Mouse (Mus musculus) layer of hippocampus, postnatal 10 days (tissue): ENCODE measurements around the gene Sypl. TPM values are rescaled to one million over a fixed set of nuclear protein-coding genes. Genes with fewer than 3 reads are reported as not detected.
A peak's percentile ranks its signal among the peaks of the same experiment; 100 is the strongest.

Experiments
- DNase-seq, 2 experiments: peaks; one replicate each; pipeline ENCODE4 v3.0.0; 2021; ENCODE audit warnings: low spot score in 2 of 2
- long read RNA-seq: library from polyadenylated mRNA; stranded (forward); transcript quantifications from one replicate; pipeline ENCODE4 v2.0.0, GENCODE M21; 2023
- total RNA-seq, 2 experiments: library from RNA; stranded (reverse); gene quantifications; 2 replicates each; pipeline ENCODE4 v1.2.3; 2021

The Sypl gene
- total RNA-seq: 10 to 100 TPM; 35.6 to 35.7 TPM
- long read RNA-seq, full-length matches to known transcripts: 39 of 58 reads
- long read RNA-seq, partial matches to known transcripts: 14 of 58 reads
- long read RNA-seq, other reads (novel, unspliced or antisense): 5 of 58 reads

DNA sequence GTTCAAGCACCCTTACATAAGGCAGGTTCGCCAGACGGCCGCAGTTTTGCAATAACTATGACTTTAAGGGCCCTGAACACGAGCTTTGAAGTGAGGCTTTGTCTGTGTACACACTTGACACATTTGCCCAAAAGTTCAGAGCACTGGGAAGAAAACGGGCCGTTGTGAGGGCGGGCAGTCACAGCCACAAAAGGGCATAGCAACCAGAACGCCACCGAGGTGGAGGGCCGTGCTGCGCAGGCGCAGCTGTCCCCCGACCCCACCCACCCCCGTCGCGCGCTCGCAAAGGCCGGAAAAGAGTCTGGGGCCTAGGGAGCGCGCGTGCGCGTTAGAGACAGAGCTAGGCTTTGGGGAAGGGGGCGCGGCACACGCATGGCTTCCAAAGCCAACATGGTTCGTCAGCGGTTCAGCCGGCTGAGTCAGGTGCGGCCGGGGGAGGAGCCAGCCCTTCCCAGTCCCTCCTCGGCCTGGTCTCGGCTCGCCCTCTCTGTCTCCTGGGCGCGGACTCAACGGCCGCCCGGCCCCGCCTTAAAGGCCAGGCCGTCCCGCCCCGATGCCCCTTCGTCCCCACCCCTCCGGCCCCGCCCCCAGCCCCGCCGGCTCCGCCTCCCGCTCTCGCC, at the start of gene Sypl:
Gene Sypl (plus strand): TSS at position 296 of the 620 bp plus-strand sequence.
- DNase-seq: peak; percentile 93 to 95

DNA sequence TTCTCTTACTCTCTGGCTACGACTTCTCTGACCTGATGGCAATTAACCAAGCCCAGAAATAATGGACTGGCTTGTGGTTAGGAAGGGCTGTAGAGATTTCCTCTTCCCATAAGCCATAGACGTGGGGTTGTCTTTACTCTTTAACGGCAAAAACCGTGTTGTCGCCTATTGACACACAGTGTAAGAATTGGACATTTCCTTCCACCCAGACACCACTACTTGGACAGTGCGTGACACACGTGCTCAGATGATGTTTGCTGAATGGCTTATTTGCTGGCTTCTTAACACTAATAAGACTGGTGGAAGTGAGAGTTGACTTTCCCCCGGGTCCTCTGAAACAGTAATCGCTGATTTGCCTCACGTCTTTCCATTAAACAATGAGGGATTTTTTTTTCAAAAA, 44.0 kb upstream of the Sypl start:
- DNase-seq: no peak

DNA sequence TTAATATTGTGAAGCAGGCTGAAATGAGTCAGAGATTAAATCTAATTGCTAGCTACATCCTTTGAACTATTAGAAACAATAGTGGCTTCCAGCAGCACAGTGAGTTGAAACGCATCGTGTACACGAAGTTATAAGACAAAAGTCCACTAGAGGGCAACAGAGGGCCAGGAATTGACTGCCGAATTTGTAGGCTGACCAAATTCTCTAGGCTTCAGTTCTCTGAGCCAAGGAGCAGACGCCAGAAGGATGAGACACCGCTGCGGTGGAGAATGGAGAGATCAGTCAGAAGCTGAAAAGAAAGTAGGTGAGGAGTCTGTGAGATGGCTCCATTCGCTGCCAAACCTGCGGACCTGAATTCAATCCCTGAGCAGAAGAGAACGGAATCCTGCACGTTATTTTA, 43.6 kb upstream of the Sypl start:
- DNase-seq: peak; percentile 54 to 67

DNA sequence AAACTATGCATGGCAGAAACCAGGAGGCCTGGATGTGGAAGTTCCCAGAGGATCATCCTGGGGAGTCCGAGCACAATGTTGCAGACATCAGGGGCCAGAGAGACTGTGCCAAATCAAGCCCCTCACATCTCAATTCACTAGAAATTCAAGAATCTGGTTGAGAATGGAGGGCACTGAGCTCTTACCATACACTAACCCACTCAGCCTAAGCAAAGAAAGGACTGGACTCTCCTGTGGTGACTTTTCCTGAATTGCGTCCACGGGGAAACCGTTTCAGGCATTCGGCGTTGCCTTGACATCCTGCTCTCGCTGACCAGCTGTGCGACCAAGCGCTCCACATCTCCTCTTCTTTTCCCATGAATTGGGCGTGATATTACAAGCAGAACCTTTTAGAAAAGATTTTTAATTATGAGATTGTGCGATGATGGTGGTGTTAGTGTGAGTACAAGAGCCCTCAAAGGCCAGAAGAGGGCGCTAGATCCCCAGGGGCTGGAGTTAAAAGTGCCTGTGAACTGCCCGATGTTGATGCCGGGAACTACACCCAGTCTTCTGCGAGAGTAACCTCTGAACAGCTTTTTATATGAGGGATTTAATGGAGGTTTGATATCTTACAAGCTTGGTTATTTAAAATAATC, 43.0 kb upstream of the Sypl start:
- DNase-seq: peak in 1 of 2 experiments; percentile 50

DNA sequence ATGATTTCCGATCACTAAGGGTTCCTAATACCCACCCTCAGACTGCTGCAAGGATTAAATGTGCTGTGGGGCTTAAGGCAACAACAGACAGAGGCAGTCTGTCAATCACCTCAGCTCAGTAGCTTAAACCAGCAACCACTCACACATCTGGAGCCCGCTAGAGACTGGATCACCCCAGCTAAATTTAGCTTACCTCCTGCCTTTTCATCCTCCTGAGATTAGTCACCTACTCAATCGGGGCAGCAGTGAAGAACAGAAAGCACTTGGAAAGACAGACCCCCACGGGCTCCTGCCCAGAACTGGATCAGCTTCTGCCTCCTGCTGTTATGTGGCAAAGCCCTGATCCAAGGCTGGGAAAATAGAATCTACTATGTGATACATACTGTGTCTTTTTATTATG, 42.1 kb upstream of the Sypl start:
- no peak for DNase-seq

DNA sequence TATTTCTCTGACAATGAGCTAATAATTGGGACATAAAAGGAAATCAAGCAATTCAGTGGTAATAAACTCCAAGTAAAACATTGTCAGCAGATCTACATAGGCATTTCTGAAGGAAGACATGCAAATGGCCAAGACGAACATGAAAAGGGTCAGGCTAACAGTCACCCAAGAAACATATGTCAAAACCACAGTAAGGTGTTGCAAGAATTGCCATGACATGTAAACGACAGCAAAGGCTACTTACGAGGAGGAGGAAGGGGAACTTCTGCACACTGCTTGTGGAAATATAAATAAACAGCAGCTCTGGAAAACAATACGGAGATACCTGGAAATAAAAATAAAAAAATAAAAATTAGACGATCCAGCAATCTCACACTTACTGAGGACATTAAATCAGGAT, 40.9 kb upstream of the Sypl start:
- no peak for DNase-seq

DNA sequence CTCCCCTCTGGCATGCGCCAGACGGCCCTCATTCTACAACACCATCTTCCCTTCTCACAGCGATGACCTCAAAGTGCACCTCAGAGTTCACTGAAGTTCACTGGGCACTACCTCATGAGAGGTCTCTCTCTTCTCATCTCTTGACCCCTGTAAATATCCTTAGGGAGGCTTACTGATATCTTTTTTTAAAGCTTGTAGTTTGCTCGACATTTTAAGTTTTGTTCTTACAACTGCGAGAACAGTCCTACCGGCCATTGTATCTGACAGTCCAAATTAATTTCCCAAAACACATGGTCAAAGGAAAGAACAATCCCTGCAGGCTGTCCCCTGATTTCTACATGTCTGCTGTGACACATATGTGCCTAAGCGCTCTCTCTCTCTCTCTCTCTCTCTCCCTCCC, 35.0 kb upstream of the Sypl start:
- DNase-seq: no peak

DNA sequence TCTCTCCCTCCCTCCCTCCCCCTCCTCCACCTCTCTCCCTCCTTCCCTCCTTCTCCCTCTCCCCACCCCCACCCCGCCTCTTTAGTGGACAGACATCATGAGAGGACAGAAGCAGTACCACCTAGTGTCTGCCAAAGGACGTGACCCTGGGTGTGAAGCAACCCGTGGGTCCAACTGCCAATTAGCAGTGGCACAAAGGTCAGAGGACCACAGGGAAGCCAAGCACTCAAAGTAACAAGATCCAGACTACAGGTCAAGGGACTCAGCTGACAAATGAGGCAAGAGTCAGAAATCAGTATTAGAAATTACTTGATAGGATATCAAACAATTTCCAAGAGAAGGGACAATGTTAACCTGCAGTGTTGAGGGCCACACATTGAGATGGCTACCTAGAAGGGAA, 34.6 kb upstream of the Sypl start:
- DNase-seq: no peak

DNA sequence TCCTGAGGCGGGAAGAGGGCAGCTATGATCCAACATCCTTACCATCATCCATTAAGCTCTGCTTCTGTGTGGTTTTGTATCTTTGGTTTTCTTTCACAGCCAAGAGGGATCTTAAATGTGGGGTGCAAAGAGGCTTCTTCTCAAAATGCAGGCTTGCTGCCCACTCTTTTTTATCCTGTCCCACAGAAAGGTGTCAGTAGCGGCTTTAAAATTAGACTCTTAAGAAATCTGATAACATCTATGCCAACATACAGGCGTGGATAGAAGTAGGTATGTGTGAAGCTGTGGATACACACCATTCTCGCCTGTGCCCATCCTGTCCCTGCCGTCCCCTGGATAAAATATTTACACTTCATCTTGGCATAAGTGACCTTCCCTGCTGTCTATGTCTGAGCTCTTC, 34.2 kb upstream of the Sypl start:
- DNase-seq: no peak

DNA sequence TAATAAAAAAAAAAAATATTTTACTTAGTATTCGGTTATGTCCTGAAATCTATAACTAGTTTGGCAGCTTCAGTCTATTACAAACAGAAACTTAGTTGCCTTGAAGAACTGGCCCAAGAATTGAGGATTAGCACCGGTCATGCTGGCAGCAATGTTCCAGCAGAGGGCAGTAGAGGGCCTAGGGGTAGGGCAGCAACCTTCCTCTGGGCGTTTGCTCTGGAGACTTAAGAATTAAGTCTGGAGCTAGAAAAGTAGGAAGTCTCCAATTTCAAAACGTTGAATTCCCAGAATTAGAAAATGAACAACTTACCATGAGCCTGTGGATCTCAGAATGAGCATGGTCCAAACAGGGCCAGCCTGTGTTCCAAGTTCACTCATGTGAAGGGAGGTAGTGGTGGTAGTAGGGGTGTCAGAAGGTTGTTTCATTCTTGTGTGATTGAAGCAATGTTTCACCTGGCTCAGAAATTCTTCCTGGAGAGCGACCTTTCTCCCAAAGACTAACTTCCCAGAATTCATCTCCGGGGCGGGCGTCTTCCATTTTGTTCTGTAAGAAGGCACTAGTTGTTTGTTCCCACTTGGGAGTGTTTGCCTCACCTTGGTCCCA, 33.4 kb upstream of the Sypl start:
- DNase-seq: peak; percentile 56 to 66

DNA sequence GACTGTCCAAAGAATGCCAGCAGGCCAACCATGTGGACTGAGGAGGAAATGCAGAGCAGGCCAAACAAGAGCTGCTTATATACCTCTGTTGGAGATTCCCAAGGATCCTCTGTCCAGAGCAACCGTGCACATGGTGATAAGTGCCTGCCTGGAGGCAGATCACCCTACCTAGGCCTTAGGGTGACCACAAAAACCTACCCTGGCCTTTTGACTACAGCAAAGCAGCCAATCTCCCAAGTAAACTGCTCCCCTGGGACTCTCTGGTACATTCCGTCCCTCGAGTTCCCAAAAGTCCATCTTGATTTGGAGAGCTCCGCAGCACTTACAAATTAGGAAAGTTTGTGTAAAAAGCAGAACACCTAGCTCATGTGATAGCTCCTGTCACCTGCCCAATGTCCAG, 32.6 kb upstream of the Sypl start:
- DNase-seq: no peak

DNA sequence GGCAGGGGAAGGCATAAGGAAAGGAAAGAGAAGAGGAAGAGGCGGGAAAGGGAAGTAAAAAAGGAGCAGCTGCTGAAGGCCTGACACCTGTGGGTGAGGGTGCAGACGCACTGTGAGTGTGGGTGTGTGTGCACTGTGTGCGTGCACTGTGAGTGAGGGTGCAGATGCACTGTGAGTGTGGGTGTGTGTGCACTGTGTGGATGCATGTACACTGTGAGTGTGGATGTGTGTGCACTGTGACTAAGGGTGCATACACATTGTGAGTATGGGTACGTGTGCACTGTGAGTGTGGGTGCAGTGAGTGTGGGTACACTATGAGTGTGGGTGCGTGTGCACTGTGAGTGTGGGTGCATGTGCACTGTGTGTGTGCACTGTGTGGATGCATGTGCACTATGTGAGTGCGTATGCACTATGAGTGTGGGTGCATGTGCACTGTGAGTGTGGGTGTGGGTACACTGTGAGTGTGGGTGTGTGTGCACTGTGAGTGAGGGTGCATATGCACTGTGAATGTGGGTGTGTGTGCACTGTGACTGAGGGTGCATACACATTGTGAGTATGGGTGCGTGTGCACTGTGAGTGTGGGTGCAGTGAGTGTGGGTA, 32.1 kb upstream of the Sypl start:
- DNase-seq: no peak

DNA sequence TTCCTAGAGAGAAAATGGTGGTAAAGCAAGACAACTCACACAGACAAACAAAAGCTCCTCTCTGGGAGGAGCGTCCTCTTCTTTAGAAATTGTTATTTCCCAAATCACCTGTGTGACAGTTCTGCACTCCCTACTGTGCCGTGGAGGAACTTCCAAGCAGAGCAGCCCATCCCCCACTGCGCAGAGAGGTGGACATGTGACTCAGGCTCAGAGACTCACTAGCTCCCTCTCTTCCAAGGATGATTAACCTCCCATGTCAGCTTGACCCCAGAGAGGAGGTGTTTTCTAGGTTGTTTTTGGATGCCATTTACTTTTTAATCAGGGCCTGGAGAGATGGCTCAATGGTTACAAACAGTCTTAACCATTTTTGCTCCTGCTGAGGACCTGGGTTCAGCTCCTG, 29.4 kb upstream of the Sypl start:
- DNase-seq: no peak

DNA sequence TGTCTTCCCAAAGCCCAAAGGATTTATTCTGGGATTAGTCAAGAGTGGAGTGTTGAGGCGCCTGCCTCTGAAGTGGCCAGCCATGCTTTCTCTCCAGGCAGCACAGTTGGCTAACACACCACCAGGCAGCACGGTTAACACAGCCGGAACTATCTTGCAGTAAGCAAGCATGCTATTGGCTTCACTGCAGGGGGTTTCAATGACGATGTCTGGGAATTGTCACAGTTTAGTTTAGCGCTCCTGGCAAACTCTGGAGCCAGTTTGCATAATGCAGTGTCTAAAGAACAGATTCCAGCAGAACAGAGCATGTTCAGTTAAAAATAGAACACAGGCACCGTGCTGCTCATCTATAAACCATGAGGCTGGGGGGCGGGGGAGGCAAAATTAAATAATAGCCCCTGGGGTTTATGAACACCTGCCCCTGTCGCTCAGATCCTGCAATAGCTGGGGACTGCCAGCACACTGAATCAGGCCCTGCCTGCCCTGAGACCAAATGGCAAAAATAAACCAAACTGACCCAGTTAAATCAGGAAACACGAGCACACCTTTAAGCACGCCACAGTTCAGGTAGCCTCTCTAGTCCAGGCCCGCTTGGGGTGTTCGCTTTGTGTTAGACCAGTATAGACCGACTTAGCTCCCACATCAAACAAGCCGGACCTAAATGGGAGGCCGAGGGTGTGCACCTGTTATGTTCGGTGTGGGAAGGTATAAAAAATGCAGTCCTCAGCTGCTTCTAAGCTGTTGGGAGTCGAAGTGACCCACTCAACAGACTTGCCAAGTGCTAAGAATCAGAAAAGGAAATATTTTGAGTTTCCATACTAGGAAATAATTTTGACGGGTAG, 27.1 kb upstream of the Sypl start:
- peak in 1 of 2 experiments; percentile 59 for DNase-seq

DNA sequence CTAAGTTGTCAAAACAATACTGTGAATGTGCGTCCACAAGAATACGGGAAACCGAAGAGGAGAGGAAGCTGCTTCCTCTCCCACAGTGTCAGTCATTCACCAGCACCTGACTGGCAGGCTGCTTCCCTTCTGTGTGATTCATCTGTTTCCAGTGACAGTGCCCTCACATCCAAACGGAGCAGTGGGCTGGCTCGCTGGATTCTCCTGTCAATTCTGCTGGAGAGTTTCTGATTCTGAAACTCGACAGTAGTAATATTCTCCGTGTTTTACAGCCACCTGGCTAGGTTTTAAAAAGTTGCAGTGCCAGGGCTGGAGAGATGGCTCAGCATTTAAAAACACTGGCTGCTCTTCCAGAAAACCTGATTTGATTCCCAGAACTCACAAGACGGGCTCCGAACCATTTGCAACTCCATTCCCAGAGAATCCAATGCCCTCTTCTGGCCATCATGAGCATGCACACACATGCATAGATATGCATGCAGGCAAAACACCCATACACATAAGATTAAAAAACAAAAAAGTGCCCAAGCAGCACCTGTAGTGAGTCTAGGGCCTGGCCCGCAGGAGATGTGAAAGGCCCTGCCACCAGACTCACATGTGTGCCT, 26.4 kb upstream of the Sypl start:
- peak in 1 of 2 experiments; percentile 53 for DNase-seq

DNA sequence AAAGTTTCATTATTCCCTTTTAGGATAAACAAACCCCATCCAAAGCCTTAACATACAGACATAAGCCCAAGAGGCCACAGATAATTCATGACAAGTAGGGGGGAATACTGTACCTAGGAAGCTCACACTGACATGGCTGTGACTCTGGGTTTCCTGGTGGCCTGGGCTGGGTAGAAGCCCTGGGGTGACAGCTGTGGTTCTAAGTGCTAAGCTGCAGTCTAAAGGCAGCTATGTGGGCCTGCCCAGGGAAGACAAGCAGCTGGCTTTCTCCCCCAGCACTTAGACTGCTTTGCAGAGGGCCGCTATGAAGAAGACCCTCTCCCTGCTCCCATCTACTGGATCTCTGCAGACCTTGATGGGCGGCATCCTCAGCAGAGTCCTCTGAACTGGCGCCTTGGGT, 25.5 kb upstream of the Sypl start:
- no peak for DNase-seq

DNA sequence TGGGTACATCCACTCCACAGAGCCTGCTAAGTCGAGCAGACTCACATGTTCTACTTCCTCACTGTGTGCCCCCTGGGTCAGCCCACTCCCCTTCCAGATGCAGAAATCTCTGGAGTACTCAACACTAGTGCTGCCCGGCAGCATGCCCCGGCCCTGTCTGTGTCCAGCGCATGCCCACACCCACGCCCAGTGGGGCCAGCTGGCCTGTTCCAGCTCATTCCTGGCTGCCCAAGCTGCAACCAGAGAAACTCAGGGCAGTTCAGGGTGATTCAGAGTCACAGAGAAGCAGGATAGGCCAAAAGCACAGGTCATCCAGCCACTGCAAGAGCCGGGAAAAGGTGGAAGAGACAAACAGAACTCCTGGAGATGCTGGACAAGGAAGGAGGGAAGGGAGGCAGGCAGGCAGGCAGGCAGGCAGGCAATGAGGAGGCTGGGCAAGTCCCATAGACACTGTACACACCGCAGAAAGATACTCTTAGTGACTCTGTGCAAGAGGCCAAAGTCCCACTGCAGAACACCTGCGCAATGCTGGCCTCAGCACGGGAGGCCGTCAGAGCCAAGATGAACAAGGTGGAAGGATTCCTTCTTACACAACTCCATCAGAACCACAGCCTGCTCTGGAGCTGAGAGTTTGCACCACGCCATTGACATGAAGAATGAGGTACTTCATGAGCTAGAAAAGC, 23.7 kb upstream of the Sypl start:
- DNase-seq: no peak

DNA sequence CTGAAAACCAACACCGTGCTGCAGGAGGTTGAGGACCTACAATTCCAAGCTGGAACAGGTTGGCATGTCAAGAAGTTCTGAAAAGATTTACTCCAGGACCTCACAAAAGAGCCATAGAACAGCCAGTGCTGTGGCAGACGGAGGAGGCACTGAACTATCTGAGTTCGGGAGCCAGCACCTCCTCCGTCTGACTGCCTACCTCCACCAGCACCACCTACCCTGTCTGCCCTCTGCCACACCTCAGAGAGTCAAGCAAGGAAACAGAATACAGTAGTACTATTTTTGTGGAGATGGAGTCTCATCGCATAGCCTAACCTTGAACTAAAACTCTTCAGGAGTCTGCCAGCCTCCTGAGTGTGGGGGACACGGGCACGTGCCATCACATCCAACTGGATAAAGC, 23.1 kb upstream of the Sypl start:
- no peak for DNase-seq

DNA sequence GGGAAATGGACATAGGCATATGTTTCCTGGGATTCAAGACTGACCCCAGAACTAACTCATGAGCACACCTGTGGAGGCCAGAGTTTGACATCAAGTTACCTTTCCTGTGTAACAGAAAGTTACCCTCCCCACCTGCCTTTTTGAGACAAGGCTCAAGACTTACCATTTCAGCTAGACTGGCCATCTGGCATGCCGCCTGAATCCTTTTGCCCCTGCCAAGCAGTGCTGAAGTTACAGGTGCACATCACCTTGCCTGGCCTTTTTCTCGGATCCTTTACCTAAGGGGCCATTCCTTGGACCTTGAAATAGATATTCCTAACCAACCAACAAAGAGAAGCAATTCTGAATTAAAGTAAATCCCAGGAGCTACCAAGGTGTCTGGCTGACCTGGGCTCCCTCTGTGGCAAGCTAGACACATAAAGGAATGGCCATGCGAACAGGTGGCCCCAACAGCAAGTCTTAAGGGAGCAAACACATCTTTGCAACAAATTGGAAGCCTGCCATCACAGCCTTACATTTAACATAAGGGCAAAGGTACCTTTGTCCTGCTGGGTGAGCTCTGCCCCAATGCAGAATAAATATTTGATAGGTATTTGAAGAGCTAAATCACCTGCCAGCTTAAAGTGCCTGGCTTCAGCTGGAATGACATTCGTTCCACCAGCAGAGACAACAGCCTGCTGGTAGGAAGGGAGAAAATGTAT, 17.3 kb upstream of the Sypl start:
- DNase-seq: no peak

DNA sequence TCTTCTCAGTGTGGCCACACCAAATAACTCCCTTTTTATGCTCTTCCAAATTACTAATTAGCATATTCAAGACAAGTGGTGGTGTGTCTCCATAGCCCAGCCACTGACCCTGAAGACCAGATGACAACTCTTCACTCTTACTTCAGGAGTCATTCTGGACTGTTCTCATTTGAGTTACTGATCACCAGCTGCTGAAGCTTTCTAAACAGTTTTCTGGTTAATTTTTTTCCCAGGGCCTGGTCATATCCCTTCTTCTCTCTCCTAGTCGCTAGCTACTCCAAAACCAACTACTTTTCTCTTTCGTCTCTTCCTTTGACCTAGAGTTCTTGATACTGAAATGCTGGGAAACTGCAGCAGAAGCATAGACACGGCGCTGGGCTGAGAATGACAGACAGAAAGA, 12.6 kb upstream of the Sypl start:
- no peak for DNase-seq
